Mouse (Mus musculus) CD4-positive naive resting alpha-beta T cell, adult 57 days (primary cell): Measurements from ENCODE around the gene Srr. TPM values are rescaled to one million over a fixed set of nuclear protein-coding genes. Genes with fewer than 3 reads are reported as not detected.

Experiments used
- total RNA-seq: library from RNA; stranded (reverse); gene quantifications from one replicate; pipeline ENCODE4 v1.2.4, GENCODE M21; 2023

Gene Srr
- 8.5 TPM for total RNA-seq

GRCm38 (mm10) chr11:74925577-74926387, at the start of gene Srr, which contains the start of gene Smg6:
Gene Srr (minus strand): TSS chr11:74925948.
Gene Smg6 (plus strand): TSS chr11:74925823.

GRCm38 (mm10) chr11:74897678-74898516, 27.9 kb downstream of the Srr start, which contains the start of gene Tsr1:
Gene Tsr1 (plus strand): TSS chr11:74898071.

DNA sequence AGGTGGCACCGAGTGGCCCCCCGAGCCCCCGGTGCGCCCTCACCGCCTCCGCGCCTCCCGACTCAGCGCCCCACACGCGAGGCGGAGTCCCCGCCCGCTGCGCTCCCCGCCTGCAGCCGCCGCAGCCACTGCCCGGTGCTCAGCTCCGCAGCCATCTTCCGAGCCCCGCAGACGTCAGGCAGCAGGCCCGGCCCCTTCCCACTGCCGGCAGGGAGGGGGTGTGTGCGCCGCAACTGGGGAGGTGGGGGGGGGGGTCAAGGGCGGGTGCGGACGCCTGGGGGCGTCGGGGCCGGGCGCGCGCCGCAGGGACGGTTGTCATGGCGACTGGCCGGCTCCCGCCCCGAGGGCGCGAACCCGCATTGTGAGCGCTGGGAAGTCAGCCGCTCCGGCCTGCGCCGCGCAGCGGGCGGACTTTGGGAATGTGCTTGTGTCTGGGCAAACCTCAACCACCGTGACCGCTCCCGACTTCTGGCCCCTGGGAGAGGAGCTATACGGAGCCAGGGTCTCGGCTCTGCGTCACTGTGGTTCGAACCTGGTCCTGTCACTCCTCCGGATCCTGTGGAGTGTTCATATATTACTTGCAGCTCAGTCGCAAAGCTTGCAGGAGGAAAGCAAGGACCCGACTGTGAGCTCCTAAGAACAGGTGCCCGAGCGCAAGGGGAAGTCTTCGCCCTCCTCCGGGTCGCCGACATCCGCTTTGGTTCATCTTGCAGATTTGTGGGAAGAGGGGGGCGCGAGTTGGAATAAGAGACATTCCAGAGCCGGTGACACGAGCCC, 28.7 kb downstream of the Srr start, which contains the start of gene Sgsm2:
TSS of gene Sgsm2 (minus strand) at position 160 of the 777 bp plus-strand sequence.

Other genes with a start within 250 kb of the Srr start
- gene Pafah1b1, start 201.3 kb downstream of the Srr start, total RNA-seq = 138 TPM
- 52.4 TPM for gene Mettl16, start 155.1 kb downstream of the Srr start, total RNA-seq
- gene Mnt, start 95.0 kb downstream of the Srr start, total RNA-seq = 75.3 TPM
- 11.3 TPM for gene Sgsm2, start 28.9 kb downstream of the Srr start, total RNA-seq
- gene Tsr1, start 27.9 kb downstream of the Srr start, total RNA-seq = 83.0 TPM
- gene Smg6, start 125 bp downstream of the Srr start, total RNA-seq = 61.4 TPM
- 1.7 TPM for gene Hic1, start 243.6 kb upstream of the Srr start, total RNA-seq